Mouse (Mus musculus): ENCODE data around the gene Basp1. TPM values are rescaled to one million over a fixed set of nuclear protein-coding genes. Genes with fewer than 3 reads are reported as not detected.

The Basp1 gene
- total and polyA plus RNA-seq, 3 experiments = 0.04 to 2.5 (median 1.6) TPM

DNA sequence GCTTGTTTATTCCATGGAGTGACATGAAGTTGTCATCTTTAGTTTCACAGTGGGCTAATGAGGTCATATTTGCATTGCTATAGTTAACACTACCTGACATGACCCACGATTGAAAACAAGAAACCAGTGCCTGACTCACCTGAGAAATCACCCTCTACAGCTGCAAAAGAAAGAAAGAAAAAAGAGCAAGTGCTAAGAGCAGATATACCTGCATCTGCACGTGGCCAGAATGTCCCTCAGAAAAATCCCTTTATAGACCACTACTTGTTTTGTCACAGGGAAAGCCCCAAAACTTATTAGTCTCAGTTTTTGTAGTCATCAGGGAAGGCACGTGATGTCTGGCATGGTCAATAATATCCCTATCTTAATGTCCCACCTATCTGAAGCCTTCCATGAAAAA, 11.6 kb downstream of the Basp1 start:
- no peak overlapping the region for H3K4me2 ChIP-seq (ENCODE audit: insufficient read depth, low read depth, poor library complexity, severe bottlenecking)
- no peak overlapping the region for H3K4me3 ChIP-seq (replicated peaks in 1 of 3; ENCODE audit: low read depth in 2 of 3, low read length in 2 of 3, poor library complexity in 1 of 3)
- no peaks in the 10 kb centered on the region for H3K79me2 ChIP-seq (replicated peaks; ENCODE audit: control insufficient read depth, extremely low read depth, insufficient read depth, poor library complexity, severe bottlenecking)
- dilution Hi-C loops (cut with MboI; ENCODE audit: extremely low pct_ligation_motif_present, extremely low pct_unique_long_range_greater_than_20kb, low sequenced_read_pairs) (no loop called here), in situ Hi-C loops (cut with MboI; ENCODE audit: low pct_ligation_motif_present, low pct_unique_long_range_greater_than_20kb, low sequenced_read_pairs) (loop anchor here (25.0 kb wide), 1 partner anchor 815 kb away; no protein-coding TSS in a partner anchor)
- H3K36me3 ChIP-seq (replicated peaks in 1 of 2; ENCODE audit: control insufficient read depth in 1 of 2, insufficient read depth in 1 of 2, low read length in 1 of 2) = no peaks in the 10 kb centered on the region
- peak; percentile 75 for TF ChIP-seq BHLHE40 (IDR thresholded peaks at IDR 0.05; ENCODE audit: low read depth, low read length)
- no peak for TF ChIP-seq POLR2A (IDR thresholded peaks at IDR 0.05; ENCODE audit: low read depth, low read length)
- peak; percentile 63 for TF ChIP-seq ETS1 (conservative IDR thresholded peaks at IDR 0.05; ENCODE audit: low read depth, low read length)
- no peaks in the 10 kb centered on the region for H3K27me3 ChIP-seq (replicated peaks)
- peak; percentile 16 for DNase-seq (ENCODE audit: extremely low read depth)
- H3K9ac ChIP-seq (ENCODE audit: insufficient read depth, low read depth) = no peak overlapping the region
- H3K4me1 ChIP-seq (ENCODE audit: control insufficient read depth in 1 of 2, insufficient read depth in 2 of 2) = peaks cover 0 to 36% of the 10 kb centered on the region in 2 experiments; a peak in 2 of 4 replicates
- no peak overlapping the region for H3K27ac ChIP-seq (ENCODE audit: insufficient read depth, low read depth)
- no peaks in the 10 kb centered on the region for H3K9me3 ChIP-seq (replicated peaks; ENCODE audit: low read length)

DNA sequence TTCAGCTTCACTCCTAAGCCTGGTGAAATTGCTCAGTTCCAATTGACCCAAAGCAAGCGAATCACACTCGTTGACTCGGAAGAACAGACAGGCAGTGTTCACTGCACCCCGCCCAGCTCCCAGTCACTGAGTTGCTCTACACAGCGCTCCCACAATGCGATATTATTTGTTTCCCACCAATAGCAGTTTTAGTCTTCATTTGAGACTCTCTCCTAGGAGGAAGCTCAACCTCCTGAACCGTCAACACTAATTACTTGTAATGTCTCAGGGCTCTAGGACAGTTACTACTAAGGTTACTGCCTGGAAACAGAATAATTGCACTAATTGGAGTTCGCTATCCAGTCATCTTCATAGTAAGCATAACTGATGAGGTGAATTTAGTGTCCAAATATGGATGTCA, 13.3 kb downstream of the Basp1 start:
- dilution Hi-C loops (cut with MboI; ENCODE audit: extremely low pct_ligation_motif_present, extremely low pct_unique_long_range_greater_than_20kb, low sequenced_read_pairs) (no loop called here), in situ Hi-C loops (cut with MboI; ENCODE audit: low pct_ligation_motif_present, low pct_unique_long_range_greater_than_20kb, low sequenced_read_pairs) (loop anchor here (25.0 kb wide), 1 partner anchor 813 kb away; no protein-coding TSS in a partner anchor)
- Histone ChIP-seq H3K4me1 (ENCODE audit: control insufficient read depth in 1 of 2, insufficient read depth in 2 of 2) (peaks cover 0 to 34% of the 10 kb centered on the region in 2 experiments; a peak in 2 of 4 replicates), H3K4me3 (replicated peaks in 1 of 3; ENCODE audit: low read depth in 2 of 3, low read length in 2 of 3, poor library complexity in 1 of 3) (no peak overlapping the region), H3K4me2 (ENCODE audit: insufficient read depth, low read depth, poor library complexity, severe bottlenecking) (no peak overlapping the region), H3K27me3 (replicated peaks) (no peaks in the 10 kb centered on the region), H3K79me2 (replicated peaks; ENCODE audit: control insufficient read depth, extremely low read depth, insufficient read depth, poor library complexity, severe bottlenecking) (no peaks in the 10 kb centered on the region), H3K36me3 (replicated peaks in 1 of 2; ENCODE audit: control insufficient read depth in 1 of 2, insufficient read depth in 1 of 2, low read length in 1 of 2) (no peaks in the 10 kb centered on the region), H3K9ac (ENCODE audit: insufficient read depth, low read depth) (no peak overlapping the region), H3K9me3 (replicated peaks; ENCODE audit: low read length) (no peaks in the 10 kb centered on the region), H3K27ac (ENCODE audit: insufficient read depth, low read depth) (no peak overlapping the region)
- TF ChIP-seq NRF1 (IDR thresholded peaks at IDR 0.05; ENCODE audit: low read depth, low read length) (no peak), MAZ (IDR thresholded peaks at IDR 0.05; ENCODE audit: low read depth, low read length) (no peak), JUN (IDR thresholded peaks at IDR 0.05; ENCODE audit: insufficient read depth, low read depth, low read length) (no peak), USF1 (IDR thresholded peaks at IDR 0.05; ENCODE audit: low read depth, low read length) (no peak), SIN3A (IDR thresholded peaks at IDR 0.05; ENCODE audit: low read length) (no peak), MAX (IDR thresholded peaks at IDR 0.05; ENCODE audit: low read length) (no peak), PAX5 (IDR thresholded peaks at IDR 0.05; ENCODE audit: low read length) (no peak), MEF2A (IDR thresholded peaks at IDR 0.05; ENCODE audit: borderline replicate concordance, low read depth, low read length) (no peak), HCFC1 (IDR thresholded peaks at IDR 0.05; ENCODE audit: low read depth, low read length) (no peak), ZC3H11A (IDR thresholded peaks at IDR 0.05; ENCODE audit: low read depth, low read length) (no peak), BHLHE40 (IDR thresholded peaks at IDR 0.05; ENCODE audit: low read depth, low read length) (no peak), SMC3 (IDR thresholded peaks at IDR 0.05; ENCODE audit: low read depth, low read length) (no peak), NELFE (IDR thresholded peaks at IDR 0.05; ENCODE audit: low read depth, low read length) (no peak)
- DNase-seq (ENCODE audit: extremely low read depth) = no peak

Measured in CH12.LX (cell line).